Mouse (Mus musculus): ENCODE results near the gene St6galnac1. TPM values are rescaled to one million over a fixed set of nuclear protein-coding genes. Genes with fewer than 3 reads are reported as not detected.
"Not testable (repeated sequence)": the region's sequence is repeated elsewhere in the genome, so short reads cannot be mapped to it uniquely, and the experiment has no call there.

St6galnac1 gene
- polyA plus RNA-seq (2015; fragmentation: Nextera tagmentation; extraction: Ambion mirVana), result not detected in 2 replicates

DNA sequence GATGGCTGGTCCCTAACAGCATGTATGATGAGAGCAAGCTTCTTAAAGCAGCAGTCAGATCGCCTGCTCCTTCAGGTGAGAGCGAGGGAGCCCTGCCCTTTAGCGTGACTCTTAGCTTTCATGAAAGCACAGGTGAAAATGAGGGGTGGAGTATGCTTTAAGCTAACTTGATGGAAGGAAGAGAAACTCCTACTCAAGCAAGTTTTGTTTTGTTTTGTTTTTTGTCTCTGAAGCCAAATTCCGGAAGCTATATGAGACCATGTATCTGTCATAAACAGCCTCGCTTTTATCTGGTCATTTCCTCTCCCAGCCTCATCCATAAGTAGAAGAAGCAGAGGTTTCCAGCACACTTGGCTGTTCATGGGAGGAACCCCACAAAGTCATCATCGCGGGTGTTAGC, at the start of gene St6galnac1:
TSS of gene St6galnac1 (minus strand) at position 101 of the 400 bp plus-strand sequence.
- no peak for DNase-seq (ENCODE audit: low spot score)

DNA sequence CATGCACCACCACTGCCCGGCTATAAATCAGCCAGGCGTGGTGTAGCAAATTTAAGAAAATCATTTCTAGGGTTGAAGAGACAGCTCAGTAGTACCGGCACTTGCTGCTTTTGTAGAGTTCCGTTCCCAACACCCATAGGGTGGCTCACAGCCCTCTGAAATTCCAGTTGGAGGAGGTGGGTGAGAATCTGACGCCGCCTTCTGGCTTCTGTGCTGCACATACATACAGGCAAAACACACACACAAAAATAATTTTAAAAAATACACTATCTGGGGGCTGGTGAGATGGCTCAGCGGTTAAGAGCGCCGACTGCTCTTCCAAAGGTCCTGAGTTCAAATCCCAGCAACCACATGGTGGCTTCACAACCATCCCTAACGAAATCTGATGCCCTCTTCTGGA, 48.6 kb upstream of the St6galnac1 start:
- not testable (repeated sequence) for DNase-seq (ENCODE audit: low spot score)

DNA sequence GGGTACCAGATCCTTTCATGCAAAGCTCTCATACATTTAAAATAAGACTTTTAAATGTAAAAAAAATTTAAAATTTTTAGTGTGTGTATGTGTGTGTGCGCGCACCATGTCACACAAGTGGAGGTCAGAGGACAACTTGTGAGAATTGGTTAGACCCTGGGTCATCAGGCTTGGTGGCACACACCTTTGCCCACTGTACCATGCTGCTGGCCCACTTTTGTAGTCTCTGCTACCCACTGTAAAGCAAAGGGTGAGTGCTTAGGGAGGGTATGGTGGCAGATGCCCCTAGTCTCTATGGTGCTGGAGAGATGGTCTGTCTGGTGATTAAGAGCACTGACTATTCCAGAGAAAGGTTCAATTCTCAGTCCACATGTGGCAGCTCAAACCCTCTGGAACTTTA, 47.9 kb upstream of the St6galnac1 start:
- DNase-seq (ENCODE audit: low spot score), result no peak

DNA sequence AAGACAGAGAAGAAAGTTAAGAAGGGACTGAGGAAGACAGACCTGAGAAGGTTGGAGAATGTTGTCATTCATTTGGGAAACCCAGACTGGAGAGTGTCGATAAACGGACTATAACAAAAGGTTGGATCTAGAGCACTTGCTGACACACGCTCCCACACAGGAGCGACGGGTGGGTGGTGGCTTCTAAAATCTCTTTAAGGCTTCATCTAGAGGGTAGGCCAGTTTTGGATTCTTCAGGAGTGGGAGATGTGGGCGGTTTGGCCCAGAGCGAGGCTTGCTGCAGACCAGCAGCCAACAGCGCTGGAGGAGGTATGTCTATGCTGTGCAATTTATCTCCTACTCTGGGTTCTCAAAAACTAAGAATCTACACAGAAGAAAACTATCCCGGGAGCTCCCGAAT, 47.3 kb upstream of the St6galnac1 start:
- no peak for DNase-seq (ENCODE audit: low spot score)

DNA sequence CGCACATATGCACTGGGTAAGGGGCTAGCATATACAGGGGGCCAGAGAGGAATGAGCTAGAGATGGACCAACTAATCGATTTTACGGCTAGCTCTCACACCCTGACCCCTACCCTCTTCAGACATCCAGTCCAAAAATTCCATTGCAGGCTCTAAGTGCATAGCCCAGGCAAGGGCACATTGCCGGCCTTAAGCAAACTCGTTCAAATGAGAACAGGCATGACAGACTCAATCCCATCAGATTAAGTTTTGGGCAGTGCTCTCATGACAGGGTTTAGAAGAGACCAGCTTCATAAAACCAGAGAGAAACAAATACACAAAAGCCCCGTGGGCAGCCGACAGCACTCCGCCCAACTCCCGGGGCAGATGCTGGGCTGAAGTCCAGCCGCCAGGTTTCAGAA, 46.9 kb upstream of the St6galnac1 start:
- DNase-seq (ENCODE audit: low spot score), result no peak

DNA sequence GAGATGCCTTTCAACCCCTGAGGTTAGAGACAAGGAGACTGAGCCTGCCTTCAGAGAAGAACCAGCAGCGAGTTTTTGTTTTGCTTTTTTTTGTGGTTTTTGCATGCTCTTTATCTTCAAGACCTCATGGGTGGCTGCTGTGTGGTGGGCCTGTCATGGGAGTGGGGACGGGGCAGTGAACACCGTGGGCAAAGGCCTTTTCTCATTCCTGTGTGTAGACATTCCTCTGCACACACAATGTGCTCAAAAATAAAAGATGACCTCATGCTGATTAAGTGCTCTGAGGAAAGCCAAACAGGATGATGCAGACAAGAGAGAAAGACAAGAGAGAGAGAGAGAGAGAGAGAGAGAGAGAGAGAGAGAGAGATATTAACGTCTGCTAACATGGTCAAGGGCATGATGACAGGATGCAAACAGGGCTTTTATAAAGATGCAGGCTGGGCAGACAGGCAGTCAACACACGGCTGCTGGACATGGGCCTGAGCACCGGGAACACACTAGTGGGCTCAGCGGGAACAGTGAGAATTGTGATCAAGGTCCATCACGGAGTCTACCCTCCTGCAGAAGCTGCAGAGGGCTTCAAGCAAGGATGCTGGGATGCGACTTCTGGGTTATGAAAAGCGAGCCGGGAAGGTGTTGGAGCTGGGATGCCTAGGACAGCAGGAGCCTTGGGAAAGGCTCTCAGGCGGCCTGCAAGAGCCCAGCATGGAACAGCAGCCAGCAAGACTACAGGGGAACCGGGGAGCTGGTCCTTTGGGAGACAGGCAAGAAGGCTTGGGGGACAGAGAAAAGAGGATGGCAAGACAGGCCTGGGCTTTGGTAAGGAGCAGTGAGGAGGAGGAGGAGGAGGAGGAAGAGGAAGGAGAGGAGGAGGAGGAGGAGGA, 46.0 kb upstream of the St6galnac1 start:
- no peak for DNase-seq (ENCODE audit: low spot score)

DNA sequence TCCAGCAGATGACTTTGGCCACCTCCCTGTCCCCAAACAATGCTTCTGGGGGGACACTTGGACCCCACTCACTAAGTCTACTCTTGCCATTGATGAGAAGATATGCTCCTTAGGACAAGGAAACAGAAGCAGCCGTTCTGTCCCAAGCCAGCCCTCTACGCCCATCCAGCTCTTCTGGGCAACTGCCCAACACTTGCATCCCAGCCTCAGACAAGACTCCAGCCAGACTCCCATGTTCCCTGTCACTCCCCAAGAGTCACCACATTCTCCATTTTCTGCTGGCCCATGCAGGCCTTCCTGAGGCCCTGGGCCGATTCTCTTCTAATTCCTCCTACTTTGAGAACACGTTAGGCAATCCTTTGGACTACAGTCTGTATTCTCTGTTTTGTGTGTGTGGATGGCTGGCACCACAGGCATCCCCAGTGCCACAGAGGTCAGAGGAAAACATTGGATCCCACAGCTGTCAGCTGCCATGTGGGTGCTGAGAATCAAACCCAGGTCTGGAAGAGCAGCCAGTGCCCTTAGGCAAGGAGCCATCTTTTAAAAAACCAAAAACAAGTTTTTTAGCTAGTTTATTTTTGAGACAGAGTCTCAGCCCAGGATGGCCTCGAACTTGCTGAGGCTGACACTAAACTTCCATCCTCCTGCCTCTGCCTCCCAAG, 44.8 kb upstream of the St6galnac1 start:
- DNase-seq (ENCODE audit: low spot score), result no peak

DNA sequence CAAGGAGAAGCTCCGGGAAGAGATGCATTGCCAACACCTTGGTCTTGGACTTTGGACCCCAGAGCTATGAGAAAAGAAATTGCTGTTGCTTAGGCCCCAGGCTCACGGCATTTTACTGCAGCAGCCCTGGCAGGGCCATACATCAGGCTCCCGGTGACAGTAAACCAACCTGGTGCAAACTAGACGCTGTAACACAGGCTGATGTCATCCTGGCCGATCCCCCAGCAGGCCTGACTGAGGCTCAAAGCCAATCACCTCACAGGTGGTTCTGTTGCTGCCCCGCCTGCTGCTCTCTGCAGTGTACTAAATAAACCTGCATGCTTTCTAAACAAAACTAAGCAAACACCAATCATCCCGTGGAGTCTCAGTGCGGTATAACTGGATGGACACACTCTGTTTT, 43.4 kb upstream of the St6galnac1 start:
- no peak for DNase-seq (ENCODE audit: low spot score)

DNA sequence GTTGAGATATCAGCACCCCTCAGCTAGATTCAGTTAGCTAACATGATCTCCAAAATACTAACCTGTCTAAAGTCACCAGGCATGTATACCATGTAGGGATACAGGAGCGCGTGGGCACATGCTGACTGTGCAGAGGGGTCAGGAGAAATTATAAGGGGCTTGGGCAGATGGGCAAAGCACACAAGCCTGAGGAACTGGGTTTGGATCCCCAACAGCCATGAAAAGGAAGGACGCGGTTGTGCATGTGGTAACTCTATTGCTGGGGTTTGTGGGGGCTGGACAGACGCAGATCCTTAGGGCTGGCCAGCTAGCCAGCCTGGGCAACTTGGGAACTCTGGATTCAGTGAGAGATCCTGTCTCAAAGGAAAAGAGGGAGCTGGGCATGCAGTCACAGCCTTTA, 42.3 kb upstream of the St6galnac1 start:
- DNase-seq (ENCODE audit: low spot score), result no peak

DNA sequence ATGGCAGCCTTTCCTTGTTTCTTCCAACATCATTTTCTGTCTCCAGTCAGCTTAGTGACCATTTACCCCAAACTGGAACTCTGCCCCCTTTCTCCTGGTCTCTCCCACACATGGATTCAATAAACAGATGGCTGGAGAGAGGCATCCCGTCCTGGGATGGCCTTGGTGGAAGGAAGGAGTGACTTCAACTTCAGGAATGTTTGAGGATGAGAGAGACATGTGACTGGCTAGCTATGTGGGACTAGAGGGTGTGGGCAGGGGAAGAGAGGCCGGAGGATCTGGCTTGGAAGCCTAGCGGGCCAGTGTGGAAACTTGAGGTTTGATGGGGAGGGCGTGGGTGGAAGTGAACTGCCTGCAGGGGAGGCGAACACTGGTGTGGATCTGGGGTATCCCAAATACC, 41.5 kb upstream of the St6galnac1 start:
- no peak for DNase-seq (ENCODE audit: low spot score)

DNA sequence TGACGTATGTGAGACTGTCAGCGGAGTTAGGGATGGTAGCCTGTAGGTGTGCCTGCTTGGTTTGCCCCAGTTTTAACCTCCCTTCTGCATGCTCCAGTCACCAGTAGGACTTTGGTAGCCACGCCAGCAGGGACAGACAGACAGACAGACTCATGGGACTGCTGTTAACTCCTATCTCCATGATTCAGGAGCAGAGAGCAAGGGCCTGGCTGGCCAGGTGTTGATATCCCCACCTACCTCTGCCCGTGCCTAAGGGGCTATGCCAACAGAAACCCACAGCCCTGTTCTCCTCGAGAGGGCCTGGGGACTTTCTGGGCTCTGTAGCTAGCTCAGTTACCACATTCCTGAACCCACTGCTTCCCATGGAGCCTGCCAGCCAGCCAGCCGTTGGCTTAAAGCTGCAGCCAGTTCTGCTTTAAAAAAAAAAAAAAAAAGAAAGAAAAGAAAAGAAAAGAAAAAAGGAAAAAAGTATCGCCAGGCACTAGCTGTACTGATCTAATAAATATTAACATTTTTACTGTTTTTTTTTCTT, 39.6 kb upstream of the St6galnac1 start:
- no peak for DNase-seq (ENCODE audit: low spot score)

DNA sequence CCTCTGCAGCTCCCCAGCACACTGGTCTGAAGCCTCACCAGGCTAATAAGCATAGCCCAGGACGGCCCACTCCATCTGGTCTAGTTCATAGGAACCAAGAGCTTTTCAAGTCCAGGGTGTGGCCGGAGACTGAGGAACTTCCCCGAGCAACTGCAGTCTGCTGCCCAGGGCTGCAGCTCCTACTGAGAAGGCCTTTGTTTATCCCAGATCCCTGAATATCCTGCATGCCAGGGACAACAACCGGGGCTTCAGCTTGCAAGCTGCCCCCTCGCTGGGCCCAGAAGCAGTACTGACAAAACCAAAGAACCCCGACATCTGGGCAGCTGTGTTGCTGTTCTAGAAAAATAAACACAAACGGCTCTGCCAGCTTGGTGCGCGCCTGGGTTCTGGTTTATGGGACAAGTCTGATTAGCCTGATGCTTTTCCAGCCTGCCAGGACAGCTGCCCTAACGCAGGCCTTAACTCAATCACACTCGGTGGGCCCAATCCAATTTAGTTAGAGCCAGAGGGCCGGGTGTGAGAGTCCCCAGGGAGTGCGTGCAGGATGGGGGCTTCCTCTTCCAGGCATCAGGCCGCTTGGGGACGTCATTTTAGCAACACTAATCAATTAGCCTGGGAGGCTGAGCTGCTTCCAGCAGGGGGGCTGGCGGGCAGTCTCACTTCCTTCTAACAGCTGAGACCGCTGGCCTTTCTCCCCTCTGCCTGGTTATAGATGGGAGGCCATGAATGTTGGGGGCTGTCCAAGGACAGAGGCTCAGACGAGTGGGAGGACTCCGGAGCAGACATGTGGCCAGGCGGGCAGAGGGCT, 39.0 kb upstream of the St6galnac1 start:
- no peak for DNase-seq (ENCODE audit: low spot score)

DNA sequence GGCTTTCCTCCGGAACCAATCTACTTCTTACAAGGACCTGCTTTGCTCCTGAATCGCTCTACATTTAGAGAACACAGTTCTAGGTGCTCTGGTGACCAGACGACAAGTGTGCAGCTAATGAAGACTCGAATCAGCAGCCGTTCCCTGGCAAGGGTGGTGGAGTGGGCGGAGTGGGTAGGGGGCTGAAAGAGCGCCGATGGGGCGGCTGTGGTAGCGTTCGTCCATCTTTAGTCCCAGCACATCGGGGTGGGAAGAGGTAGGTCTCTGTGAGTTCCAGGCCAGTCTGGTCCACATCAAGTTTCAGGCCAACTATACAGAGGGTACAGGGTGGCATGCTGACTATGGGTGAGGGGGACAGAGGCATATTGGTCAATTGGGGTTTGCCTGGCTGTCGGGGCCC, 38.3 kb upstream of the St6galnac1 start:
- no peak for DNase-seq (ENCODE audit: low spot score)

DNA sequence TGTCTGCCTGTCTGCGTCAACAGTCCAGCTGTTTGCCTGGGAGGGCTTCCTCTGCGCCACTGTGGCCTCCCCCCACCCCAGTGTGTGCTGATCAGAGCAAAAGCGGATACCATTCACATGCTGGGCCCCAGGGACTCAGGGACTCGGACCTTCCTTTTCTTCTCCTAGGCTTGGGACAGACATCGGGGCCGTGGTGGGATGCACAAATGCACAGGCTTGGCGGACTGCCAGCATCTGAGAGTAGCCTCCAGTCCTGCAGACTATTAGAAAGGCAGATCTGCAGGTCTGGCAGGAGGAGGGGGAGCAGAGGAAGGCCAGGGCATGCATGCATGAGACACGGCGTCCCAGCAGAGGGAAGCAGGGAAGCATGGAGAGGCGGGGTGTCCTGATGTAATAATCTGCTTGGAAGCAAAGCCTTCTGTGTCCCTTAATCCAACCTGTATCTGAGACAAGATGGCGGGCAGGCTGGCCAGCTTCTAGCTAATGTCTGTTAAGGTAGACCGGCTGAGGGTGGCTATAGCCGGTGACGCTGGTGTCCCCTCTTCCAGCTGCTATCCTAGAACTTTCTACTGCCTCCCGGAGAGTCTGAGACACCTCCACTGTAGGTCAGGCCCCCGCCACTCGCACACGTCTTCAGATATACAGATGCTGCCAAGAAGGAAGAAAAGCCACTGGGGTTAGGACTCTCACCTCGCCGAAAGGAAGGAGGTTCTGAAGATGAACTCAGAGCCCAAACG, 37.7 kb upstream of the St6galnac1 start:
- no peak for DNase-seq (ENCODE audit: low spot score)

DNA sequence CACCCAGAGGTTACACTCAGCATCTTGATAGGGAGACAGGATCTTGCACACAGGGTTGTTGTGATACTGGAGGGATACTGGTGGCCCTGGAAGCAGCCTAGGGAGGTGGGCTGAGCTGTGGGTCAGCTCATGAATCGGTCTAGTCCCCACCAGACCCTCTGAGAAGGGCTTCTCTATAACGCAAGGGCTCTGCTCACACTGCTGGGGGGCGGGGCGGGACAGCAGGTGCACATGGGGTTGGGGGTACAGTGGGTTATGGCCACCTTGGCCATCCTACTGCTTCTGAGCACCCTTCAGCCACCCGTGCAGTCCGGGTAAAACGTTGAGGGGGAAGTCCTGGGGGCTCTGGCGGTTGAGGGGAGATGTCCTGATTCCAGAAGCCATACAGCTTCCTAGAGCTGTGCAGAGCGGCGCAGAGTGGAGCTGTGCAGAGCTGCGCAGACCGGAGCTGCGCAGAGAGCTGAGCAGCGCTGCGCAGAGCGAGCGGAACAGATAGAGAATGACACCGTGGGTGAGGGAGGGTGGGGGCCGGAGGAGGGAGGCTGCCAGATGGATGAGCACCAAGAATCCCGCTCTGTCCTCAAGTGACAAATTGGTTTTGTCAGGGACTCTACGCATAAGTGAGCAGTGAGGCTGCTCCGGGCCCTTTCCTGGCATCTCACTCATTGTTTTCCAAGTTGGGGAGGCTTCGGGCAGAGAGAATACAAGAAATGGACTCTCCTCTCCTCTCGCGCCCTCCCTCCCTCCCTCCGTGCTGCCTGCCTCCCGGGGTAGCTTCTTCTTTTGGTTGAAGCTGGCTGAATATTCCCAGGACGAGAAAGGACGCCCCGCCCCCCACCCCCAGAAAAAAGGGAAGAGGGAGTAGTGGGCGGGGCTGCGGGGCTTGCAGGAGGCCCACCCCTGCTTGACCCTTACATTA, 35.9 kb upstream of the St6galnac1 start:
- DNase-seq (ENCODE audit: low spot score), result peak; percentile 79

DNA sequence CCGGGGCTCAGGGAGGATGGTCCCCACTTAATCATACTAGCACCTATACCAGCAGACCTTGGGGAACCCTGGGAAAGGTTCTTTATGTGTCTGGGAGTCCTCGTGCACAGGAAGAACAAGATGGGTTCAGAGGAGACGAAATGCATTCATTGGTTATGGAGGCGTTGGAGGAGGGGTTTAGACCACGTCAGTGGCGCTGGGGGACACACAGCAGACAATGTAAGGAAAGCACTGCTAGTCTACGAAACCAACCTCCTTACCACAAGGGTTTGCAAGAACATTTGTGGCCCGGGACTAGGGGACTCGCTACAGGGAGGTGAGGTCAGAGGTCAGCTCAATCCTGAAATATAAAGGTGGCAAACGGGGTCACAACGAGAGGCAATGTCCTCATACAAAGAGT, 35.2 kb upstream of the St6galnac1 start:
- DNase-seq (ENCODE audit: low spot score), result no peak

DNA sequence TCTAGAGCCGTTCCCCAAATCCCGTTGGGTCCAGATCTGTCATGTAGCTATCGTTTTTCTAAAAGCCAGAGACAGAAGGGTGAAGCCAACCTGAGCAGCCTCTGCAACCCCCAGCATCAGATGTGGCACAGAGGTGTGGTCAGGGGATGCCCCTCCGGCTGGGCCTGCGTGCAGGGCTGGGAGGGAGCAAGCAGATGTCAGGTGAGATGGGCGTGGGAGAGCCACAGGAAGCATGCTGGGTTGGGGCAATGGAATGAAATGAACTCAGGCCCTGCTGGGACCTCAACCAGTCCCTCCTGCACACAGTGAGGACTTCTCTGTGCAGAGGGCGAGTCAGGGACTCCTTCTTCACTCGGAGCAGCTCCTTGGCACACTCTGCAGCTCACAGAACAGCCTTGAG, 34.2 kb upstream of the St6galnac1 start:
- DNase-seq (ENCODE audit: low spot score), result no peak

DNA sequence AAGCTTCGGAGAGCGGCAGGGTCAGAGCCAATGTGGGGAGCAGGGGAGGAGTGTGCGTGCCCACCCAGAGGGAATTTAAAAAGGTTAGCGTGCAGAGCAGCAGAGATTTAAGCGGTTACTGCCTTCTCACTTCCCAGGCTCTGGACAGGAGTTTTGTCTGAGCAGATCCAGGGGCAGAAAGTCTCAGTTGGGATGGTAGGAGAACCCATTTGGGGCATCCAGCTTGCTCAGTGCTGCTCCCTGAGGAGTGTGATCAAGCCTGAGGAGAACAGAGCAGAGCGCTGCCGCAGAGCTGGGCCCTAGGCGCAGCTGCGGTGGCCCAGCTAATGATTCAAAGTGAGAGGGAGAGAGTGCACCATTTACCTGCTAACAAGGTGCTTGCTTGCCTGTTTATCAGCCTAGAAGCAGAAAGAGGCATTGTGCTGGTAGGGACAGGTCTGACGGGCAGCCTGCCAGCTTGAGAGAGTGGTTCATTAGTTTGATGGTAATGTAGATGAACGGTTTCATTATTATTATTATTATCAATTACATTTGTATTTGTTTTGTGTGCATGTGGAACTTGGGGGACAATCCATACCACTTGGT, 33.6 kb upstream of the St6galnac1 start:
- no peak for DNase-seq (ENCODE audit: low spot score)

DNA sequence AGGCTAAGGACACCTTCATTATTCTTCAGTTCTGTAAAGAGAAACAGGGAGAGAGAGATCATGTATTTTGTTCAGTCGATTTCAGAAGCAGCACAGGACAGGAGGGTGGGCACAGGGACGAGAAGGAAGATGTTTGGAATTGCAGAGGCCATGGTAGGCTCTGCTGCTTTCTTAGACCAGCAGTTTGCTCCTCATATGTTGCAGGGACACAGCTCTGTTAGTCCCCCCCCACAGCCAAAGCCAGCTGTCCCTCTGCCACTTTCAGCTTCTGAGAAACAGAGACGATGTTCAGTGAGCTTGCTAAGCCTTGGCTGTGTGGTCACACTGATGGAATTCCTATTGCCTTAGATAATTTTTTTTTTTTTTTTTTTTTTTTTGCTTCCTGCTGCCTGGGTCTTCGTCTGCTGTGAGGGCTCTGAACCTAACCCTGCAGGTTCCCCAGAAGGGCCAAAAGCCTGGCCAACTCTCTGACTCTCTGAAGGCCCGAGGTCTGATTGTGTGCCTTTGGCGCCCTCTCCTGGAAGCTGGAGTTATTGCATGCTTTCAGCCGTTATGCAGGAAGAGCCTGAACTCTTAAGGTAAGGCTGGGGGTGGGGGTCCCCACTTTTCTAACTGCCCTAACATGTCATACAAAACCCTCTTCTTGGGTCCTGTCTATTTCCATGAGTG, 32.8 kb upstream of the St6galnac1 start:
- peak; percentile 85 for DNase-seq (ENCODE audit: low spot score)
